Mouse (Mus musculus): ENCODE data around the gene Grb10. TPM values are rescaled to one million over a fixed set of nuclear protein-coding genes. Genes with fewer than 3 reads are reported as not detected.

The Grb10 gene
- polyA plus RNA-seq, 1 experiment: 0.01 TPM

DNA sequence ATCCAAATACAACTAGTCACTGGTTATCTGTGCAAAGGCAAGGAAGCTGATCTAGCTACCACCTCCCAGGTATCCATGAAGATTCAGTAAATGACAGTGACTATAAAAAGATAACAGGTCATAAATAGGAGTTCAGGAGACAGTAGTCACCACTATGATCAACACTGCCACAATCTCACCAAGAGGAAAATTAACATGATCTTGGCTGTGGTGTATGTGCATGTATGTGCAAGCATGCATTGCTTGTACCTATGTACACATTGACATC, 94.5 kb downstream of the Grb10 start:
- no peaks in the 10 kb centered on the region for H3K36me3 ChIP-seq (ENCODE audit: control insufficient read depth, insufficient read depth)
- H3K4me3 ChIP-seq (ENCODE audit: insufficient read depth, poor library complexity, severe bottlenecking): no peak overlapping the region
- no peak overlapping the region for H3ac ChIP-seq (ENCODE audit: control insufficient read depth, insufficient read length, low read depth)
- no peaks in the 10 kb centered on the region for H3K79me2 ChIP-seq (ENCODE audit: control insufficient read depth, insufficient read depth)
- no peaks in the 10 kb centered on the region for H3K27me3 ChIP-seq (ENCODE audit: control insufficient read depth, insufficient read depth, insufficient read length)
- TF ChIP-seq MYOD1 (IDR thresholded peaks at IDR 0.05; ENCODE audit: control insufficient read depth, insufficient read length, low read depth) (no peak), CTCF (IDR thresholded peaks at IDR 0.05; ENCODE audit: control insufficient read depth, insufficient read depth, insufficient read length) (no peak), MAX (IDR thresholded peaks at IDR 0.05) (no peak)
- H3K79me3 ChIP-seq (ENCODE audit: low read depth): no peaks in the 10 kb centered on the region

DNA sequence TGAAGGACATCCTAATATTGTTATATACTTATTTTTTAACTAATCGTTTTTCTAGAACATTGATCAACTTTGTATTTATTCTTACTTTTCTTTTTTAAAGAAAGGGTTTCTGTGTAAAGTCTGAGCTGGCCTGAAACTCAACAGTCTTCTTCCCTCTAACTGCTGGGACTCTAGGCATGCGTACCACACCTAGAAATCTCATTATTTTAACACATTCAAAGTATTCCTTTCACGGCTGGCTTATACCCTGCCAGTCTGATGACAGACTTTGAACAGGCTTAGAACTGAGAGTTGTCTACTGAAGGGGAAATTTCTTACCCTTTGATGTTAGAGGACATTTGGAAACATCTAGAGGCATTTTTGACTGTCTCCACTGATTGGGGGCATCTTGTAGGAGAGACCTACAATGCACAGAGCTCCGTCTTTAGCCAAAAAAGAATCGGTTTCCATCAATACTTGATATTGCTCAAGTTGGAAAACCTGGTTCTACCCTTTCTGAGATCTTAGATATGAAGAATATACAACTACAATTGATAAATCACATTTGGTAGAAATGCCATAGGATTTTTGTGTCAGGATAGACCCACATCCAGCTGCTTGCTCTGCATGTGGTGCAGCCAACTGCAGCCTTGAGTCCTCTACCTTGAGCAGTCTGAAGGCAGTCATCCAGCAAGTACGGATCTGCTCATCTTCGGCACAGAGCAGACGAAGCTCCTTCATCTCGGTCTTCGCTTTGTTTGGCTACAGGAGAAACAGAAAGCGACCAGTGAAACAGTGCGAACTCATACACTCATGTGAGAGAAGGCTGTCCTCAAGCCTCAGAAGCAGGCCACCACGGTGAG, 95.0 kb downstream of the Grb10 start:
- TF ChIP-seq FOSL1 (IDR thresholded peaks at IDR 0.05; ENCODE audit: insufficient read depth, low read length, poor library complexity, severe bottlenecking) (no peak), CTCF (IDR thresholded peaks at IDR 0.05; ENCODE audit: control insufficient read depth, insufficient read depth, insufficient read length) (no peak), USF1 (IDR thresholded peaks at IDR 0.05; ENCODE audit: low read depth) (no peak), MAX (IDR thresholded peaks at IDR 0.05) (no peak), MYOG (IDR thresholded peaks at IDR 0.05; ENCODE audit: control insufficient read depth, extremely low read depth, insufficient read length) (no peak), MYOD1 (IDR thresholded peaks at IDR 0.05; ENCODE audit: control insufficient read depth, insufficient read length, low read depth) (no peak), CEBPB (IDR thresholded peaks at IDR 0.05; ENCODE audit: low read depth) (no peak)
- Histone ChIP-seq H3K79me3 (ENCODE audit: low read depth) (no peaks in the 10 kb centered on the region), H3ac (ENCODE audit: control insufficient read depth, insufficient read length, low read depth) (no peak overlapping the region), H3K79me2 (ENCODE audit: control insufficient read depth, insufficient read depth) (no peaks in the 10 kb centered on the region), H3K36me3 (ENCODE audit: control insufficient read depth, insufficient read depth) (no peaks in the 10 kb centered on the region), H3K4me3 (ENCODE audit: insufficient read depth, poor library complexity, severe bottlenecking) (no peak overlapping the region), H3K27me3 (ENCODE audit: control insufficient read depth, insufficient read depth, insufficient read length) (no peaks in the 10 kb centered on the region)

DNA sequence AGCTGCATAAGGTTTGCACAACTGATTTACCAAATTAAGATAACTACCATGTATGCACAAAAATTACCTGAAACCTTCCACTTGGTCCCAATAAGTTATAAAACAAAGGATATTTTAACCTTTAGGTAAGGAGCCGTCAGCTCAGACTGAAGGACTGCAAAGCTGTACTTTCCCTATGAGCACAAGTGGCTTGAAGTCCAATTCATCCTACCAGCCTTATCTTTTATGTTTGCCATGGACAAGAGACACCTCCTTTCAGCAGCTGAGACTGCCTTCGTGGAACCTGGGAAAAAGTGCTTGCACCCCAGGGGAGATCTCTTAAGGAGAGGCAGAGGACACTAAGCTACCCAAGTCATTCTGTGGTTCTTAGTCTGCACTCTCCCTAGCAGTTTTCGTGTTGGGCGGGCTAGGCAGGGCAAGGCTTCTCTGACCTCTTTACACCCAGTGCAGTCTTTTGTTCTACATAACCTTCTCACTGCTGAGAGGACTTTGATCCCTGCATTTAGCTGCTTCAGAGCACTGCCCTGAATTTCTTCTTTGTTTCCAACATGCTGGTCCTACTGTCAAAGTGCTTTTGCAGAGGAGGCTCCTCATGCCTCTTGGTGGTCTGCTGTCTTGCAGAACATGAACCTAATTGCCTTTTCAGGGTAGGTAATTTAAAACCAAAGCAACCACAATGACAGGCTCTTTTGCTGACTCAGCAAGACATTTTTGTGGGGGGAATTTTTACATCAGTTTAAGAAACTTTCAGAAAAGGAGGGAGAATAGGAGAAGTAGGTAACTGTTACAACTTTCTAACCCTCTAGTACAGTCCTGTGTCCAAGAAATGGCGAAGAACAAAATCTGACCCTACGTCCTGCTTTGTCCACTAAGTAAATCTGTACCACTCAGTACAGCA, 95.9 kb downstream of the Grb10 start:
- Histone ChIP-seq H3K27me3 (ENCODE audit: control insufficient read depth, insufficient read depth, insufficient read length) (no peaks in the 10 kb centered on the region), H3ac (ENCODE audit: control insufficient read depth, insufficient read length, low read depth) (no peak overlapping the region), H3K4me3 (ENCODE audit: insufficient read depth, poor library complexity, severe bottlenecking) (no peak overlapping the region), H3K36me3 (ENCODE audit: control insufficient read depth, insufficient read depth) (no peaks in the 10 kb centered on the region), H3K79me3 (ENCODE audit: low read depth) (no peaks in the 10 kb centered on the region), H3K79me2 (ENCODE audit: control insufficient read depth, insufficient read depth) (no peaks in the 10 kb centered on the region)
- no peak for TF ChIP-seq CEBPB (IDR thresholded peaks at IDR 0.05; ENCODE audit: low read depth)
- no peak for TF ChIP-seq MAX (IDR thresholded peaks at IDR 0.05)
- TF ChIP-seq MYOD1 (IDR thresholded peaks at IDR 0.05; ENCODE audit: control insufficient read depth, insufficient read length, low read depth): no peak
- TF ChIP-seq USF1 (IDR thresholded peaks at IDR 0.05; ENCODE audit: low read depth): no peak
- no peak for TF ChIP-seq FOSL1 (IDR thresholded peaks at IDR 0.05; ENCODE audit: insufficient read depth, low read length, poor library complexity, severe bottlenecking)
- TF ChIP-seq MYOG (IDR thresholded peaks at IDR 0.05; ENCODE audit: control insufficient read depth, extremely low read depth, insufficient read length): no peak
- TF ChIP-seq CTCF (IDR thresholded peaks at IDR 0.05; ENCODE audit: control insufficient read depth, insufficient read depth, insufficient read length): no peak

DNA sequence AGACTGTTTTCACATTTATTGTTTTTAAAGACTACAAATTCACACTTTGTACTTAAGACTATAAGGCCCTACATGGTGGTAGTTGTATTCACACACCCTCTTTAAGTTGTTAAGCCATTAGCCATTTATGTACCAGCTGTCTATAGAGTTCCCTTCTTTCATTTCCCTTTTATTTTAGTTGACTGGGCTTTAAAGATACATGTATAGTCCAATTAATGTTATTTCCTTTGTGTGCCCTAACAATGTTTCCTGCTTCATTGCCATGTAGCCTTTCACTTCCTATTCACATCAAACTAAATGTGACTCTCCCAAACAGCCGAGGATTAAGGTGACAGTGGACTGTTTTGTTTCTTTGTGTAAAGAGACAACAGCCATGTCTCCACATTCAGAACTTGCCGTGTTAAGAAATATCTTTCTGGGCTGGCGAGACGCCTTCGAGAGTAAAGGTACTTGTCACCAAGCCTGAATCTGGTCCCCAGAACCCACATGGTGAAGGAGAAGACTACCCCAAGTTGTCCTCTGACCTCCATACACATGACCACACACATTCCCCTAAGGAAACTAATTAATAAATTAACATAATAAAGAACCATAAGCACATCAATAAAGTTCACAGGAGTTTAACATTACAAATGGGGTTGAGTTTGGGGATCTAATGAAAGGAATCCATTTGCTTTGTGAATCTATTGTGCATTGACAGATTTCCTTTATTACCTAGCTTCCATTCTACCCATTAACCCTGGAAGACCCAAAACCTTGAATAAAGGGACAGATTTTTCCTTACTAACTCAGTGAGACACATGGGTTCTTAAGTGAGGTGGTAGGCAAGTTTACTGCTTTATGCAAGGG, 97.4 kb downstream of the Grb10 start:
- H3K36me3 ChIP-seq (ENCODE audit: control insufficient read depth, insufficient read depth): no peaks in the 10 kb centered on the region
- no peak overlapping the region for H3ac ChIP-seq (ENCODE audit: control insufficient read depth, insufficient read length, low read depth)

DNA sequence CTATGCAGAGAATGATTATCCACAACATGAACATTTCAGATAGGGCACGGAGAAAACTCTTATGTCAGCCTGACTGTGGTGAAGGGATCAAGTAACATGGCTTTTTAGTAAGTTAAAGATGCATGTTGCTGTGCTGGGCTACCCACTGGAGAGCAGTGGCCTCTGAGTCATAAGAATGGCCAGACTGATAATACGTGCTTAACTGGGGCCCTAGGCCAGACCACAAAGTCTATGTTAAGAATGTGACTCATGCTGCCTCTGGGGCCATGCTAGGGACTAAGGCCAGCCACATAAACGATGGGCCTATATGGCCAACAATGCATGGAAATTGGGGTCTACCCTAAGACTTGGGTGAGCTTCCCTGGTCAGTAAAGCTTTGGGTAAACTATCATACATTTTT, 98.9 kb downstream of the Grb10 start:
- peak; percentile 60 for TF ChIP-seq MAX (IDR thresholded peaks at IDR 0.05)
- peak; percentile 86 for TF ChIP-seq FOSL1 (IDR thresholded peaks at IDR 0.05; ENCODE audit: insufficient read depth, low read length, poor library complexity, severe bottlenecking)
- TF ChIP-seq MYOD1 (IDR thresholded peaks at IDR 0.05; ENCODE audit: control insufficient read depth, insufficient read length, low read depth): peak; percentile 42
- TF ChIP-seq MYOG (IDR thresholded peaks at IDR 0.05; ENCODE audit: control insufficient read depth, extremely low read depth, insufficient read length): no peak
- TF ChIP-seq CTCF (IDR thresholded peaks at IDR 0.05; ENCODE audit: control insufficient read depth, insufficient read depth, insufficient read length): no peak
- no peak for TF ChIP-seq USF1 (IDR thresholded peaks at IDR 0.05; ENCODE audit: low read depth)
- no peak for TF ChIP-seq CEBPB (IDR thresholded peaks at IDR 0.05; ENCODE audit: low read depth)
- H3K27me3 ChIP-seq (ENCODE audit: control insufficient read depth, insufficient read depth, insufficient read length): no peaks in the 10 kb centered on the region
- no peaks in the 10 kb centered on the region for H3K36me3 ChIP-seq (ENCODE audit: control insufficient read depth, insufficient read depth)
- H3K79me2 ChIP-seq (ENCODE audit: control insufficient read depth, insufficient read depth): no peaks in the 10 kb centered on the region
- H3ac ChIP-seq (ENCODE audit: control insufficient read depth, insufficient read length, low read depth): no peak overlapping the region
- no peaks in the 10 kb centered on the region for H3K79me3 ChIP-seq (ENCODE audit: low read depth)
- H3K4me3 ChIP-seq (ENCODE audit: insufficient read depth, poor library complexity, severe bottlenecking): no peak overlapping the region

More for the DNA sequence above, 97.4 kb downstream of the Grb10 start:
- Histone ChIP-seq H3K79me3 (ENCODE audit: low read depth) (no peaks in the 10 kb centered on the region), H3K27me3 (ENCODE audit: control insufficient read depth, insufficient read depth, insufficient read length) (no peaks in the 10 kb centered on the region), H3K79me2 (ENCODE audit: control insufficient read depth, insufficient read depth) (no peaks in the 10 kb centered on the region), H3K4me3 (ENCODE audit: insufficient read depth, poor library complexity, severe bottlenecking) (no peak overlapping the region)
- TF ChIP-seq FOSL1 (IDR thresholded peaks at IDR 0.05; ENCODE audit: insufficient read depth, low read length, poor library complexity, severe bottlenecking) (no peak), MYOD1 (IDR thresholded peaks at IDR 0.05; ENCODE audit: control insufficient read depth, insufficient read length, low read depth) (no peak), MAX (IDR thresholded peaks at IDR 0.05) (no peak), CEBPB (IDR thresholded peaks at IDR 0.05; ENCODE audit: low read depth) (no peak), CTCF (IDR thresholded peaks at IDR 0.05; ENCODE audit: control insufficient read depth, insufficient read depth, insufficient read length) (no peak), MYOG (IDR thresholded peaks at IDR 0.05; ENCODE audit: control insufficient read depth, extremely low read depth, insufficient read length) (no peak), USF1 (IDR thresholded peaks at IDR 0.05; ENCODE audit: low read depth) (no peak)

All from C2C12 (cell line).